Mouse (Mus musculus): ENCODE data around the gene Nupr1. TPM values are rescaled to one million over a fixed set of nuclear protein-coding genes. Genes with fewer than 3 reads are reported as not detected.

The Nupr1 gene
- total RNA-seq, 2 experiments from 2014 or later, result 9.0 to 10.4 TPM

Other genes with a start within 250 kb of the Nupr1 start
- 5.6 and 6.3 TPM in 2 replicates for gene Nfatc2ip, start 234.1 kb downstream of the Nupr1 start, total RNA-seq (2015; ENCODE audit: low replicate concordance)
- gene Nfatc2ip, start 234.1 kb downstream of the Nupr1 start, total RNA-seq (2017; ENCODE audit: low replicate concordance), result 9.8 and 17.8 TPM in 2 replicates
- gene Cd19, start 216.0 kb downstream of the Nupr1 start, total RNA-seq (2015; ENCODE audit: low replicate concordance), result not detected in 2 replicates
- 0.28 TPM in 1 of 2 replicates, not detected in the other for gene Cd19, start 216.0 kb downstream of the Nupr1 start, total RNA-seq (2017; ENCODE audit: low replicate concordance)
- 2.3 and 2.9 TPM in 2 replicates for gene Rabep2, start 202.1 kb downstream of the Nupr1 start, total RNA-seq (2015; ENCODE audit: low replicate concordance)
- 2.0 and 4.3 TPM in 2 replicates for gene Rabep2, start 202.1 kb downstream of the Nupr1 start, total RNA-seq (2017; ENCODE audit: low replicate concordance)
- not detected in 2 replicates for gene Atp2a1, start 167.8 kb downstream of the Nupr1 start, total RNA-seq (2015; ENCODE audit: low replicate concordance)
- not detected in 2 replicates for gene Atp2a1, start 167.8 kb downstream of the Nupr1 start, total RNA-seq (2017; ENCODE audit: low replicate concordance)
- gene Sh2b1, start 155.4 kb downstream of the Nupr1 start, total RNA-seq (2015; ENCODE audit: low replicate concordance), result 4.0 and 7.7 TPM in 2 replicates
- gene Sh2b1, start 155.4 kb downstream of the Nupr1 start, total RNA-seq (2017; ENCODE audit: low replicate concordance), result 6.6 and 19.6 TPM in 2 replicates
- 11.3 and 12.5 TPM in 2 replicates for gene Tufm, start 143.5 kb downstream of the Nupr1 start, total RNA-seq (2015; ENCODE audit: low replicate concordance)
- 7.3 and 8.2 TPM in 2 replicates for gene Tufm, start 143.5 kb downstream of the Nupr1 start, total RNA-seq (2017; ENCODE audit: low replicate concordance)
- 35.2 and 47.2 TPM in 2 replicates for gene Atxn2l, start 127.4 kb downstream of the Nupr1 start, total RNA-seq (2015; ENCODE audit: low replicate concordance)
- gene Atxn2l, start 127.4 kb downstream of the Nupr1 start, total RNA-seq (2017; ENCODE audit: low replicate concordance), result 28.8 and 35.0 TPM in 2 replicates
- 44.2 and 57.9 TPM in 2 replicates for gene Eif3c, start 64.5 kb downstream of the Nupr1 start, total RNA-seq (2015; ENCODE audit: low replicate concordance)
- 79.4 and 87.0 TPM in 2 replicates for gene Eif3c, start 64.5 kb downstream of the Nupr1 start, total RNA-seq (2017; ENCODE audit: low replicate concordance)
- gene Apobr, start 45.9 kb downstream of the Nupr1 start, total RNA-seq (2015; ENCODE audit: low replicate concordance), result 4.8 and 9.8 TPM in 2 replicates
- 9.3 and 9.5 TPM in 2 replicates for gene Apobr, start 45.9 kb downstream of the Nupr1 start, total RNA-seq (2017; ENCODE audit: low replicate concordance)
- gene Cln3, start 45.0 kb downstream of the Nupr1 start, total RNA-seq (2015; ENCODE audit: low replicate concordance), result 4.4 and 30.9 TPM in 2 replicates
- gene Cln3, start 45.0 kb downstream of the Nupr1 start, total RNA-seq (2017; ENCODE audit: low replicate concordance), result 9.1 and 9.9 TPM in 2 replicates
- gene Il27, start 35.9 kb downstream of the Nupr1 start, total RNA-seq (2015; ENCODE audit: low replicate concordance), result not detected in 2 replicates
- not detected in 2 replicates for gene Il27, start 35.9 kb downstream of the Nupr1 start, total RNA-seq (2017; ENCODE audit: low replicate concordance)
- 33.6 and 37.9 TPM in 2 replicates for gene Sgf29, start 18.4 kb upstream of the Nupr1 start, total RNA-seq (2015; ENCODE audit: low replicate concordance)
- 6.8 and 17.6 TPM in 2 replicates for gene Sgf29, start 18.4 kb upstream of the Nupr1 start, total RNA-seq (2017; ENCODE audit: low replicate concordance)
- not detected in 2 replicates for gene Sult1a1, start 45.6 kb upstream of the Nupr1 start, total RNA-seq (2015; ENCODE audit: low replicate concordance)
- 3.6 and 6.0 TPM in 2 replicates for gene Sult1a1, start 45.6 kb upstream of the Nupr1 start, total RNA-seq (2017; ENCODE audit: low replicate concordance)
- 4.8 and 13.4 TPM in 2 replicates for gene Bola2, start 64.5 kb upstream of the Nupr1 start, total RNA-seq (2015; ENCODE audit: low replicate concordance)
- 11.6 and 27.2 TPM in 2 replicates for gene Bola2, start 64.5 kb upstream of the Nupr1 start, total RNA-seq (2017; ENCODE audit: low replicate concordance)
- 0.19 and 1.9 TPM in 2 replicates for gene Slx1b, start 64.9 kb upstream of the Nupr1 start, total RNA-seq (2015; ENCODE audit: low replicate concordance)
- 0.42 and 1.4 TPM in 2 replicates for gene Slx1b, start 64.9 kb upstream of the Nupr1 start, total RNA-seq (2017; ENCODE audit: low replicate concordance)
- 127 and 157 TPM in 2 replicates for gene Coro1a, start 76.9 kb upstream of the Nupr1 start, total RNA-seq (2015; ENCODE audit: low replicate concordance)
- gene Coro1a, start 76.9 kb upstream of the Nupr1 start, total RNA-seq (2017; ENCODE audit: low replicate concordance), result 132 and 182 TPM in 2 replicates
- 46.1 and 51.8 TPM in 2 replicates for gene Mapk3, start 128.7 kb upstream of the Nupr1 start, total RNA-seq (2015; ENCODE audit: low replicate concordance)
- gene Mapk3, start 128.7 kb upstream of the Nupr1 start, total RNA-seq (2017; ENCODE audit: low replicate concordance), result 10.9 and 19.4 TPM in 2 replicates
- 5.6 TPM in 1 of 2 replicates, not detected in the other for gene Gdpd3, start 135.5 kb upstream of the Nupr1 start, total RNA-seq (2015; ENCODE audit: low replicate concordance)
- gene Gdpd3, start 135.5 kb upstream of the Nupr1 start, total RNA-seq (2017; ENCODE audit: low replicate concordance), result 5.4 and 7.2 TPM in 2 replicates
- gene Ypel3, start 146.1 kb upstream of the Nupr1 start, total RNA-seq (2015; ENCODE audit: low replicate concordance), result 752 and 763 TPM in 2 replicates
- 364 and 550 TPM in 2 replicates for gene Ypel3, start 146.1 kb upstream of the Nupr1 start, total RNA-seq (2017; ENCODE audit: low replicate concordance)
- 28.8 and 31.9 TPM in 2 replicates for gene Tbx6, start 150.6 kb upstream of the Nupr1 start, total RNA-seq (2015; ENCODE audit: low replicate concordance)
- 12.3 and 23.2 TPM in 2 replicates for gene Tbx6, start 150.6 kb upstream of the Nupr1 start, total RNA-seq (2017; ENCODE audit: low replicate concordance)
- gene Ppp4c, start 161.6 kb upstream of the Nupr1 start, total RNA-seq (2015; ENCODE audit: low replicate concordance), result 46.7 and 84.9 TPM in 2 replicates
- gene Ppp4c, start 161.6 kb upstream of the Nupr1 start, total RNA-seq (2017; ENCODE audit: low replicate concordance), result 43.5 and 62.7 TPM in 2 replicates
- not detected in 2 replicates for gene Fam57b, start 166.8 kb upstream of the Nupr1 start, total RNA-seq (2015; ENCODE audit: low replicate concordance)
- not detected in 2 replicates for gene Fam57b, start 166.8 kb upstream of the Nupr1 start, total RNA-seq (2017; ENCODE audit: low replicate concordance)
- gene 4930451I11Rik, start 200.8 kb upstream of the Nupr1 start, total RNA-seq (2015; ENCODE audit: low replicate concordance), result not detected in 2 replicates
- gene 4930451I11Rik, start 200.8 kb upstream of the Nupr1 start, total RNA-seq (2017; ENCODE audit: low replicate concordance), result not detected in 2 replicates
- not detected in 2 replicates for gene Doc2a, start 216.6 kb upstream of the Nupr1 start, total RNA-seq (2015; ENCODE audit: low replicate concordance)
- gene Doc2a, start 216.6 kb upstream of the Nupr1 start, total RNA-seq (2017; ENCODE audit: low replicate concordance), result not detected in 2 replicates
- gene Hirip3, start 231.1 kb upstream of the Nupr1 start, total RNA-seq (2015; ENCODE audit: low replicate concordance), result 5.2 and 9.2 TPM in 2 replicates
- gene Hirip3, start 231.1 kb upstream of the Nupr1 start, total RNA-seq (2017; ENCODE audit: low replicate concordance), result 38.2 and 40.8 TPM in 2 replicates
- gene Ino80e, start 231.5 kb upstream of the Nupr1 start, total RNA-seq (2015; ENCODE audit: low replicate concordance), result 14.4 and 35.5 TPM in 2 replicates
- gene Ino80e, start 231.5 kb upstream of the Nupr1 start, total RNA-seq (2017; ENCODE audit: low replicate concordance), result 4.9 and 9.9 TPM in 2 replicates

Data from erythroblast, adult 5-6 weeks (primary cell).